Mouse (Mus musculus): ENCODE data around the gene Mcm9.

Mcm9 gene

DNA sequence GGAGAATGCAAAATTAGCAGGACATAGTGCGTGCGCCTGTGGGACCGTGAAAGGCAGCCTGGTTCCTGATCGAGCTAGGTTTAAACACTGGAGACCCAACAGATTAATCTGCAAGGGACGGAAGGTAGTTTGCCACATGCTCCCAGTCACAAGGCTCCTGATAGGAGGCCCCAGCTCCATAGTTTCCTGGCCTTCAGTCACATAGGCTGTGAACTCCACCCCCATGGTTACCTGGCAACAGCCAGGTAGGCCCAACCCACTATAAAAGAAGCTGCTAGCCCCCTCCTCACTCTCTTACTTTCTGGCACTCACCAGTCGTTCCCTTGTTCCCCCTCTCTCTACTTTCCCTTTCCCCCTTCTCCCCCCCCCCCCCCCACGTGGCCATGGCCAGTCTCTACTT, 50.1 kb downstream of the Mcm9 start:
- DNase-seq (ENCODE audit: low read depth, low spot score), result no peak

DNA sequence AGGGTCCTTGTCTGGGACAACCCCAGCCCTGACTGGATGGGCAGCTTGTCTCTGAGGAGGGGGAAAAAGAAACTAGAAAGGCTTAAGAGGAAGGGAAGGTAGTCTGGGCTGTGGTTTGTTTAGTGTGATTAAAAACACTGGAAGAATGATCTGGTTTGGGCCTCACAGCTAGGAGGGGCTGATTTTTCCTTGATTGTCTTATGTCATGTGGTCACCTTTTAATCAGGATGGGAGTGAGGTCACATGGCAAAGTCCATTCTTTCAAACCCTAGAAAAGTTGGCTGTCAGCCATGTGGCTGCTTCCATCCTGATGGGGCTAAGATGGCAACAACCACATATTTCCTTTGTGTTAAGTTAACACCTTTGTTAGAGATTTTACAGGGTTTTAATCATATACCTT, 61.7 kb downstream of the Mcm9 start:
- no peak for DNase-seq (ENCODE audit: low read depth, low spot score)

DNA sequence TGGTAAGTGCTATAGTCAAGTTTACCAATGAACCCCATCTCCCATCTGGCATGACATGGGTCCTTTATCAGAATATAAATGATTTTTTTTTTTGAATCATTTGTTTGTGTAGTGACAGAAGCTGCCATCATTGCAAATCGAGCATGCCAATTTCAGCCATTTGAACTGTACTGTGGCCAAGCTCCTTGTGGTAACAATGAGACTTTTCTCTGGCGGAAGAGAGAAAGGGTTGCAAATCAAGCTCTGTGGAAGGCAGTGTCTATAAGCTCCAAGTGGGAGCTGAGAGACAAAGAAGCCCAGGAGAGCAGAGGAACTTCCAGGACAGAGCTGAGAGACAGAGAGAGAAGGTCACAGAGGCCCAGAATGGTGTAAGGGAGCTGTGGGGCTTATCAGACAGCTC, 64.7 kb downstream of the Mcm9 start:
- no peak for DNase-seq (ENCODE audit: low read depth, low spot score)

DNA sequence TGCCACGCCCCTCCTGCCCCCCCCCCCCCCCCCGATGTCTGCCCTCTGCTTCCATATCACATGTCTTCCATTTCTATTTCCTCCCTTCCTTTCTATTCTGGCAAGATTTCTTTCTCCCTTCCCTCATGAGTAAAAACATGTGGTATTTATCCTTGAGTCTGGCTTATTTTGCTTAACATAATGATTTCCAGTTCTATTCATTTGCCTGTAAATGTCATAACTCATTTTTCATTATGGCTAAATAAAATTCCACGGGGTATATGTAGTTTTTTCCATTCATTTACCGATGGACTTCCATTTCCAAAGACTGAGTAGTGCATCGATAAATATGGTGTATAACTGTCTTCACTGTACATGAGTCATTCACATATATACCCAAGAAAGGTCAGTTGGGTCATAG, 68.2 kb downstream of the Mcm9 start:
- DNase-seq (ENCODE audit: low read depth, low spot score), result no peak

DNA sequence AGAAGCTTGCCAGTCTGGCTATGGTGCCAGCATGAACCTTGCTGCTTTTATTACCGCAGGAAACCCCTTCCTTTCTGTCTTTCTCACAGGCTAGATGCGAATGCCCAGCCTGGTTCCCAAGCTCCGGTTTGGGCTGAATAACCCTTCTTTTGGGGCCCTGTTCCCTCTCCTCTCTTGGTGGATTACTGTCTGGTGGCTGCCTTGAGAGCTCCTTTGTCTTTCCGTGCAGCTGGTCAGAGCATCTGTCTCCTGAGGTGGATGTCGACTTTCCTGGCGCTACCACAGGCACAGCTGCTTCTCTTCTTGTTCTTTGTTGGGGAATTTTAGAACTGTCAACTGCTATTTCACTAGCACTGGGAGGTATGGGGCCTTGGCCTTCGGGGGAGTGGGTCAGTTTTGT, 92.6 kb downstream of the Mcm9 start:
- DNase-seq (ENCODE audit: low read depth, low spot score), result no peak

DNA sequence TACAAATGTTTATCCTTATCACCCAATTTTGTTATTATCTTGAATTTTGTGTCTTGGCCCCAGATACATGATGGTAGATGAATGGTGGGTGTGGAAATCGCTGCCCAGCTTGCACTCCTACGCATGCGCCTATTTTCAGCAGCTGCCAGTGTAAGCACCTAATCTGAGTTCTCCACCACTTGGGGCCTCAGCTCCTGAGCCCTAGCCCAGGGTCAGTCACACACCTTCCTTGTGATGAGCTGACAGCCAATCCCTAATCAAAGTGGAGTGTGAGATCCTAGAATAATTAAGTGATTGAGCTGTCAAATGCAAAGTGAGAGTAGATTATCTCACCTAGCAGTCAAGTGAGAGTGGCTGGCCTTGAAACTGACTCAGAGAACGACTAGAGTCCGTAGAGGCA, 97.9 kb downstream of the Mcm9 start:
- no peak for DNase-seq (ENCODE audit: low read depth, low spot score)

DNA sequence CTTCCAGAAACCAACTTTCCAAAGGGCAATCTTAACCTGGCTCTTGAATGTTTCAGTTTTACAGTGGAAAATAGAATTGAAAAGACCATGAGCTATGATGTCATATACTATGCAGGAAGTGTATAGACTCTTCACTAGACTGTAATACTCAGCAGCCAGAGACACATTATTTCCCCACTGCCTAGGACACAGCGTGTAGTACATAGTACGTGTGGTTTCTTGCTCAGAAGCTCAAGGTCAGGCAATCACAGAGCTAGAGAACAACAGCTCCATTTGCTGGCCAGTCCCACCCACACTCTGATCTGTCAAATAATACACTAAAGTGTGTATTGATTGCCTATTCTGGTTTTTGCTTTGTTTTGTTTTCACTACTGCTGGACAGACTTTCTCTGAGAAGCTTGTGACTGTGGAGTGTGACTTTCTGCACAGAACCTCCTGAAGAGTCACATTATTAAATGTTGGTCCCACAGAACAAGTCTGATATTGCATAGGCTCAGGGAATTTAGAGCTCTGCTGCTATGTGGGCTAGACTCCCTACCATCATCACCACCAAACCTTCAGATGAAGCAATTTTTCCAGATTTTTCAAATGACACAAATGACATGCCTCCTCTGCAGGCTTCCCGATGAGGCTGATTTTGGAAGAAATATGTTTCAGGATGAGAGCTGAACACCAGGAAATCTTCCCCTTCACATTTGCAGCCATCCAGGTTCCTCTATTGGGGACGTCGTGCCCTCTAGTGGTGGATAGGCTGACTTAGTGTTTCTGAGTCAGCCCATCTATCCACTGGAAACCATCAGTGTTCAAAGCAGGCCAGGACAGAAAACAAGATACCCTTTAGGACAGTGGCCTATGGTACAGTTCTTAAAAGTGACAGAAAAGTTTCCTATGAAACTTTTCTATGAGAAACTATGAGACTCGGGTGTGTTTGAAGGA, 102.1 kb downstream of the Mcm9 start:
- DNase-seq (ENCODE audit: low read depth, low spot score), result peak; percentile 40

DNA sequence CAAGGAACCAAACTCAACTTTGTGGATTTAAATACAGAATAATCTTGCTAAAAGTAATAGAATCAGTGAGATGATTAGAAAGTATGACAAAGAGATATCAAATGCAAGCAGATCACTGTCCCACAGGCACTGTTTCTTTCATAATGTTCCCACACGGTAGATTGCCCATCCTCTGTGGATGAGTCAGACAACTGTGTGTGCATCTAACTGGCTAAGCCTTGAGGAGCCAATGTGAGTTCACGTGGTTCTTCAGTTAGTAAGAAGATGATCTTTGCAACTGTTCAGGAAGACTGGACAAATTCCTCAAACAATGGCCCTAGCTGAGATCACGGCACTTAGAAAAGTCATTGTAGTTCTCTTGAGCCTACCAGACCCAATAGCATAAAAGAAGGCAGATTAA, 102.9 kb downstream of the Mcm9 start:
- no peak for DNase-seq (ENCODE audit: low read depth, low spot score)

DNA sequence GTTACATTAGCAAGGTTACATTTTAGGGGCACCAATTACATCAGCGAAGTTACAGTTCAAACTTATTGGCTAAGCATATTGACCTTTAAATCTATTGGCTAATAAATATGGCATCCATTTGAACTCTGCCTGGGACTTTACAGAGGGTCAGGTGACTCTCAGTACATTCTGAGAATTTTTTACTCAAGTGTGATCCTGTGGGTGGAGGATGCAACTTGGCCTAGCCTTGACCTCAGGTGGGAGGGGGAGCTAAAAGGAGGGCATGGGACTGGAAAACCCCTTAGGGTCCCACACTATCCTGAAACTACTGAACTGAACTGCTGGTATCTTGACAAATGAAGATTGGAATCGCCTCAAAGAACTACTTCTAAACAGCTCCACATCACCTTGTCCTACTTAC, 103.9 kb downstream of the Mcm9 start:
- DNase-seq (ENCODE audit: low read depth, low spot score), result no peak

DNA sequence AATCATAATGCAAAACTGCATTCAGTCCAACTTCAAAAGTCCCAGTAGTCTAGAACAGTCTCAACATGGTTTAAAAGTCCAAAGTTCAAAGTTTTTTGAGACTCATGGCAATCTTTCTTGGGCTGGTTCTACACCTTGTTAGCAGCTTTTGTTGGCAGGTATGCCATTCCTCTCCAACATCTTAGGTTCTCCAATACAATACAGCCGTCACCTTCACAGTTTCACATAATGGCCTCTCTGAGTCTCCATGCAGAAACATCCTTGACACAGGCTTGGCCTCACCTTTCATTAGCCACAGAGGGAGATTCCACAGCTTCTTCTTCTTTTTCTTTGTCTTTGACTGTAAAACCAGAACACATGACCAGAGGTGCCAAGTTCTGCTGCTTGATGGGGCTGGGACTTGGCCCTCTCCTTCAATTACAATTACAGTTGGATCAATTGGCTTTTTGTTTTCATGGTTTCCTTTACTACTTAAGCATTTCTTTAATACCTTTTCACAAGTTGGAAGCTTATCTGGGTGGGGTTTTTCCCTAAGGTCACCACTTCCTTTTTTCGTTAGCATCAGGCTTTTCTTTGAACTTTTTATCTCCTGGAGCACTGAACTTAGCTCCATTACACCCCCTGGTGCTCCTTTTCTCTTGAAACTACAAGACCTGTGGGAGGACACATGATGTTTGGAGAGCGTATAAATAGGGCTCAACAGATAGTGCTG, 104.8 kb downstream of the Mcm9 start:
- DNase-seq (ENCODE audit: low read depth, low spot score), result no peak

DNA sequence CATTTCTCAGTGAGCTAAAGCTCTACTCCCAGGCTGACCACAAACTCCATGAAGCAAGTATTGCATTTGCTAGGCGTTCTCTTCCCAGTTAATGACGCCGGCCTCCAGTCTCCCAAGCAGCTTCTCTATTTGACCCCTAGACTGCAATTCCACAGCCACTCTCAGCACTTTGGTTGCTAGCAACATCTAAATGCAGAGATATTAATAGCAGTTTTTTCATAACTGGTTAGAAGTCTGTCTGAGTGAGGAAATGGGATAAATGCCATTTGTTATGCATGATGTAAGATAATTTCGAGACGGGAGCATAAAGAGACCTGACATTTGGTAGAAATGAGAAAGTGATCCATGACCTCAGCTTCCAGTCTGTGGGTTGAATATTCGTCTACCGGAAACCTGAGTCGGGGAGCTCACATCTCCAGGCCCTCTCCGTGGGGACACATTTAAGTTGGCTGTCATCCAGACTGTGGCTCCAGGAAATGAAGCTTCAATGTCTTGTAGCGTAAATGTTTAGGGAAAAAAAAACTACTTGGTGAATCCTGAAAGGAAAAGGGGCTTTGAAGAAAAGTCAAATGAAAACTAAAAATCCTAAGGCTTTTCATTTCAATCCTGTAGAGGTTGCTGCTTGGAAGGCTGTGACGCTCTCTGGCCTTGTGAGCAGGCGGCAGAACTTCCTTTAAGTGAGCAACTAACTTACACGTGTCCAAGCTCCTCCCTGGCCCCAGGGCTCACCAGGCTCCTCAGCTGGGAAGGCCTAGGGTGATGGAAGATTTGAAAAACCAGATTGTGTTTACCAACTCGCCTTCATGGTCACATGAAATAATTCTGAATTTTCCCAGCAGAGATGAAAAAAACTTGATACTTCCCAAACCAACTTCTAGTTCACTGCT, 110.9 kb downstream of the Mcm9 start:
- no peak for DNase-seq (ENCODE audit: low read depth, low spot score)

DNA sequence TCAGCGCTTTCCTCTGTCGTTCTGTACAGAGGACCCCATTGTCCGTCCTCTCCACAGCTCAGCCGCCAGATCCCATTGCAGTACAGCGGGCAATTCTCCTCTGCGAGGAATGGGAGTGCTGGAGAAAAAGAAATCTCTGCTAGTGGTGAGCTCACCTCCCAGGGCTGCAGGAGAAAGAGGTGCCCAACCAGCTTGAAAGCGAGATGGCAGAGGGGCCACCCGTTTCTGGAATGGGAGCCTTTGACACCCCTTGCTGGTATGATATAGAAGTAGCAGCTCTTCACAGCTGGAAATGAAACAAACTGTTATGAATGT, 111.7 kb downstream of the Mcm9 start:
- no peak for DNase-seq (ENCODE audit: low read depth, low spot score)

DNA sequence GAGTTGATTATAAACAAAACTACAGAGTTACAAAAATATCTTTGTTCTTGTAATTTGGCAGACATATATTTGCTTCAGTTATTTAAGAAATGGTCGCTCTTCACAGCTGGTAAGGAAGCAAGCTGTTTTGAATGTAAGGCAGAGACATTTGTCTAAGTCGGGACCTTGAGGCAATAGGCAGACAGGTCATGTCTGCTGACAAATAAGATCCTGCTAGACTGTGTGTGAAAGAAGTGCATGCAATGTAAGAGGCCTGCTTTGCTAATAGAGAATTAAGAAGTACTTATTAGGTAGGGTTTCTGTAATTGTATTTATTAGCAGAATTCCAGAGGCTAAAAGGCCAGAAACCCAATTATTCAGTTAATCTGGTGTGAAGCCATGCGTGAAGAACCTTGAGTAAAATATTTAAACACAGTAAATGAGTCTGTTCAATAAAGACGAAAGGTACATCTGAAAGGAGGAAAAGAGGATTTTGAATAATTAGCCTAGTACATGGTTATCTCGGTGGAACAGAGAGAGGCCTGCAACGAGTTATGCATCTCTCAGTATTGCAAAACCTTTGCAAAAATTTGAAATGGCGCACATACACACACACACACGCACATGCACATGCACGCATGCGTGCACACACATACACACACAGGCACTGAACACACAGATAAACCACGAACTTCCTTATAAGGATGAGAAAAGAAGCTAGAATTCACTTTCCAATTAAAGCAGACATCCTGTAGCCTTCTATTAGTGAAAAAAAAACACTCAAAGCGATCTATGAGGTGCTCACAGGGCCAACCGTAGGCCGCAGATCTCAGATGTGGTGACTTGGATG, 112.3 kb downstream of the Mcm9 start:
- no peak for DNase-seq (ENCODE audit: low read depth, low spot score)

DNA sequence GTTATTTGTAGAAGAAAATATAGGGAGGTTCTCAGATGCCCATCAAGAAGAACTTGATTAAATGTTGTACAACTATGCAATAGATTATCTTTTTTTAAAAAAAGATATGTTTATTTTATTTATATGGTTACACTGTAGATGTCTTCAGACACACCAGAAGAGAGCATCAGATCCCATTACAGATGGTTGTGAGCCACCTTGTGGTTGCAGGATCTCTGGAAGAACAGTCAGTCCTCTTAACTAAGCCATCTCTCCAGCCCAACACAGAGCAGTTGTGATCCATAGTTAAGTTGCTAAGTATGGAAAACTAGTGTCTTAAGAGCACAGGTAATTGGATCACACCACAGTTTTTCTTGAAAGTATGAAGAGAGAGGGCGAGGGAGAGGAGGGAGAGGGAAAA, 117.7 kb downstream of the Mcm9 start:
- DNase-seq (ENCODE audit: low read depth, low spot score), result no peak

DNA sequence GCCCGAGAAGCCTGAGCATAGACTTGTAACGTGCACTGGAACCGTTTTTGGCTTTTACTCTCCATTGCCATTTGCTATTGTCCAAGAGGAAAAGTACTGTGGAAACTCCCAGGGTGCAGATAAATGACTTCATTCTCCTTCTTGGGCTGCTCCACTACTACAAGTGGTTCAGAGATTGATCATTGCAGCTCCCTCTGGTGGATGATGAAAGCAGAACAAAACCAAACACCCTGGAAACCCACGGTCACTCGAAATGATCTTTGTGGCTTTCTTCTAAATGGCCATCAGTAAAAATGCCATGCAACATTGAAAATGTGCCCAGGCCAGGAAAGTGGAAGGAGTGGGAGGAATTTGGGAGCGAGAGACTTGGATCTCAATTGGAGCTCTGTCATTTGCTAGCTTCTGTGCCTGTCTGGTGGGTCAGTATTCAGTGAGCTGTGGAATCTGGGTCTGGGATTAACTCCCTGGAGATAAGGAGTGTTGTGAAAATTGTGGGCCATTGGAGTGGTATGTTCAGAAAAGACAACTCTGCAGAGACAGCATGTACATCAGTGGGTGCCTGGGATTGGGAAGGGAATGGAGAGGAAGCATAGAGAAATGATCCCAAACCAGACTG, 121.0 kb downstream of the Mcm9 start:
- peak; percentile 46 for DNase-seq (ENCODE audit: low read depth, low spot score)

DNA sequence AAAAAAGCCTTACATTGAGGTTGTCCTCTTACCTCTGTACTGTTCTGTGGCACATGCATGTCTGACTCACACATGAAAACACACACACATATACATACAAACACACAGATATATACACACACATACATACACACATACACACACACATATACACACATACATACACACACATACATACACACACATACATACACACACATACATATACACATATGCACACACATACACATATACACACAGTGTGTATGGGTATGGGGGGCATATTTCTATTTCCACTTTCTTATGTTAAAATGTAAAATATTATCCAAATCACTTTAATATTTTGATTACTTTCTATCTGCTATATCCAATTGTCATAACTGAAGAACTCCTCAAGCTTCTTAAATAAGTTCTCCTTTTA, 121.6 kb downstream of the Mcm9 start:
- no peak for DNase-seq (ENCODE audit: low read depth, low spot score)

DNA sequence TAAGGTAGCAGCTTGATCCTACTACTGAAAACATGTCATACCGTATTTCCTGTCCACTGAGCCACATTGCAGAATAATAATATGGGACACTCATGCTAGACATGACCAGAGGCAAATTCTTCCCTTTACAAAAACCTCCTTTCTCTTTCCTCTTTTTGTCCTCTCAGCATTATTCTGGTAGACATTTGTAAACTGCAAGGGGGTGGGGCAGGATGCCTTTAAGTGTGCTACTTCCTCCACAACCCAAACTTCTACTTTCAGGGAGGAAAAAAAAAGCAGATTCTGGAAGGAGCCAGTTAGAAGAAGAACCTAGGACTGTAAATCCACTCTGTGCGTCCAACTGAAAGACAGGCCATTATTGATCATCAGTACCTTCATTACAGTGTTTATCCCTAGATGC, 124.7 kb downstream of the Mcm9 start:
- DNase-seq (ENCODE audit: low read depth, low spot score), result no peak

DNA sequence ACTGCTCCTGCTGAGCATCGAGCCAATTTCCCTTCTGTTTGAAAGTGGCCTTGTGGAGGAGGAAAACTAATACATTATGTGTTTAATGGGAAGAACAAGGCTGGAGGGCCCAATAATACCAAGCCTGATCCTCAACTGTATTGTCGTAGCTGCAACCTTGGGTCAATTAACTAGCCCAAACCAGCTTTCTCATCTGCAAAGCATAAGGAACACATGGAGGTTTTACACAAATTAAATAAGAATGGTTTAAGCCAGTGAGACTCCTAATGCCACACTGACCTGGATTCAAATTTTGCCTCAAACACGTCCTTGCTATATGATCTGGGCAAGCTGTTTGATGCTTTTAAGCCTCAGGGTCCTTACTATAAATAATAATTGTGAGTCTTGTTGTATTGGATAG, 125.2 kb downstream of the Mcm9 start:
- DNase-seq (ENCODE audit: low read depth, low spot score), result no peak

DNA sequence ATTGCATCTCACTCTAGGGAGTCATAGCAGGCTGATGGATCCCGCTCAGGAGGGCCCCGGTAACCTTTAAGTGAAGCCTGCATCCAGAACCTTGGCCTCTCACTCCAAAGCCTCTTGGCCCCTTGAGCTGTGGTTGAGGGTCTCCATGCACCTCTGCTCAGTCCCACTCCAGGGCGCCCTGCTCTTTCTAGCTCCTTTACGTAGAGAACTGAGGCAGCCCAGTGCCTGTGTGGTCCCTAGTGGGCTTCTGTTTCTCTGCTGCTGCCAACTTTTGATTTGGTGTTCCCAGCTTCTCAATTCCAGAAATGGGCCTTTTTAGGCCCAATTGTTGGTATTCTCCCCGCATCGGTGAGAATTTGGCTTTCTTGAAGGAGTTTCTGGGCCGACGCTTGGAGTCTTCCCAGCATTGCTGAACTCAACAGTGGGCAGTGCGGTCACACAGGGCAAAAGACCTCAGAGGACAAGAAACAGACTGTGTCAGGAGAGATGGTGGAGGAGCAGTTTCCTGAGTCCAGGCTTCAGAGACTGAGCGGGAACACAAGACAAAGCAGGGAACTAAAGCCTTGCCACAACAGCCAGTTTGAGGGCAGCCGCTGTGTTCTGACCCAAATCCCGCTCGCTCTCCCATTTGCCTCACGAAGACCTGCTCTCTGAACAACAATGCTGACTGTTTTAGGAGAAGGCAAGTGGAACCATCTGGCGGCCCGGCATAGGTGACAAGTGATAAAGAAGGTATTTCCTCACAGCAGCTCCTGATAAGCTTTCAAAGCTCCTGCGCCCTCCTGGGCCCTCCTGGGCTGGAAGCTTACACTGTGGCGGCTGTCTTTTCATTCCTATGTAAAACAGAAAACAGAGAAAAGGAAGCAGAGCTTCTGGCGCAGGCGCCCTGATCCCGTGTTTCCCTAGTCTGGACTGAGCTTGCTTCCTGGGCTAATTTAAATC, 127.1 kb downstream of the Mcm9 start:
- DNase-seq (ENCODE audit: low read depth, low spot score), result no peak

DNA sequence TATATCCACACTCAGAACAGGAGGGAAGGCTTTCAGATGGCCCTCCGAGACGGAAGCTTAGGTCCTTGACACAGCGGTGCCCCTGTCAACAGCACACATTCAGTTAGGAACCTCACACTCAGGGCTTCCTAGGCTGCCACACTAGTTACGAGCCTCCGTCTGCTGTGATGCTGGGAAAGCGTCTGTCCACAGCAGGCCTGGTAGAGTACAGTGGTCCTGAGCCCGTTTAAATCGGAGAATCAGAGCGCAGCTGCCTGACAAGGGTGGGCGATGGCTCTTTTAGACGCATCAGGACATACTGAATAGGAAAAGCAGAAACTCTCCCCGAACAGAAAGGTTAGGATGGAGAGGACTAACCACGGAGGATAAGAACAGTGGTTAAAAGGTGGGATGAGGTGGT, 127.8 kb downstream of the Mcm9 start:
- DNase-seq (ENCODE audit: low read depth, low spot score), result no peak
